ENCODE assay signal across 9 mouse cellular contexts in genomic region chr2:35610976-35611375, GRCm38 (mm10). TPM values are rescaled to one million over a fixed set of nuclear protein-coding genes. Genes with fewer than 3 reads are reported as not detected.
A peak's percentile ranks its signal among the peaks of the same experiment; 100 is the strongest.
DNase-seq lines count a peak whose midpoint lies in the region; ATAC-seq lines count a peak whose summit lies in the region.
"Had no signal": no experiment of that assay in that cellular context is flagged by ENCODE, and none has a peak within 500 bp of the region (broad histone marks: within the 10 kb centered on the region; RNA-seq: fewer than 3 reads in every experiment).

No protein-coding gene starts in this region.

- H3K27me3 ChIP-seq in heart, embryonic 13.5 days (replicated peaks) = no peaks in the 10 kb centered on the region
- peaks cover 16% of the 10 kb centered on the region; the same call in 1 of the 2 replicates for H3K27me3 ChIP-seq in midbrain, embryonic 10.5 days (ENCODE audit: low read depth, poor library complexity, severe bottlenecking)
- no peaks in the 10 kb centered on the region for H3K27me3 ChIP-seq in midbrain, embryonic 15.5 days (replicated peaks)
- H3K27me3 ChIP-seq in limb, embryonic 13.5 days = no peaks in the 10 kb centered on the region
- H3K27me3 ChIP-seq: CH12.LX had no signal

- no peak overlapping the region for H3K4me3 ChIP-seq in heart, embryonic 13.5 days
- H3K4me3 ChIP-seq in midbrain, embryonic 10.5 days = no peak overlapping the region
- H3K4me3 ChIP-seq in midbrain, embryonic 15.5 days = no peak overlapping the region
- no peak overlapping the region for H3K4me3 ChIP-seq in limb, embryonic 13.5 days

- peaks cover 99% of the 10 kb centered on the region for H3K4me1 ChIP-seq in heart, embryonic 13.5 days
- H3K4me1 ChIP-seq in midbrain, embryonic 10.5 days = peaks cover 98% of the 10 kb centered on the region
- peaks cover 35% of the 10 kb centered on the region for H3K4me1 ChIP-seq in midbrain, embryonic 15.5 days
- H3K4me1 ChIP-seq in limb, embryonic 13.5 days = peaks cover 88% of the 10 kb centered on the region

- no peaks in the 10 kb centered on the region for H3K9me3 ChIP-seq in heart, embryonic 13.5 days
- no peaks in the 10 kb centered on the region for H3K9me3 ChIP-seq in midbrain, embryonic 10.5 days (replicated peaks)
- no peaks in the 10 kb centered on the region for H3K9me3 ChIP-seq in midbrain, embryonic 15.5 days
- no peaks in the 10 kb centered on the region for H3K9me3 ChIP-seq in limb, embryonic 13.5 days

- H3K27ac ChIP-seq in heart, embryonic 13.5 days (replicated peaks) = no peak overlapping the region
- H3K27ac ChIP-seq in midbrain, embryonic 10.5 days (replicated peaks) = peak overlapping the region; percentile 67
- no peak overlapping the region for H3K27ac ChIP-seq in midbrain, embryonic 15.5 days
- H3K27ac ChIP-seq in limb, embryonic 13.5 days = no peak overlapping the region; the same call in 1 of the 2 replicates

- H3K9ac ChIP-seq in heart, embryonic 13.5 days = peak overlapping the region; percentile 66
- H3K9ac ChIP-seq in midbrain, embryonic 15.5 days = no peak overlapping the region
- 0 out of 2 replicates have a peak overlapping the region, but pooled peaks have one; percentile 31 for H3K9ac ChIP-seq in limb, embryonic 13.5 days

- H3K4me2 ChIP-seq in heart, embryonic 13.5 days = no peak overlapping the region
- H3K4me2 ChIP-seq in midbrain, embryonic 15.5 days = no peak overlapping the region
- peak overlapping the region; percentile 63 for H3K4me2 ChIP-seq in limb, embryonic 13.5 days (replicated peaks)

- no peak for ATAC-seq in heart, embryonic 13.5 days (ENCODE audit: extremely low read depth, insufficient number of reproducible peaks, low FRiP score, low TSS enrichment)
- no peak for ATAC-seq in midbrain, embryonic 15.5 days (replicated peaks)
- ATAC-seq in limb, embryonic 13.5 days (ENCODE audit: low FRiP score, low read depth) = no peak

- H3K36me3 ChIP-seq in heart, embryonic 13.5 days = no peaks in the 10 kb centered on the region
- H3K36me3 ChIP-seq in midbrain, embryonic 10.5 days = no peaks in the 10 kb centered on the region
- H3K36me3 ChIP-seq in midbrain, embryonic 15.5 days (replicated peaks) = no peaks in the 10 kb centered on the region
- no peaks in the 10 kb centered on the region for H3K36me3 ChIP-seq in limb, embryonic 13.5 days

- 78% methylated on average over 7 of the region's 7 CpGs for WGBS in heart, embryonic 13.5 days
- WGBS in midbrain, embryonic 10.5 days = 78% methylated on average over 7 of the region's 7 CpGs
- 51% methylated on average over 7 of the region's 7 CpGs for WGBS in midbrain, embryonic 15.5 days
- WGBS in limb, embryonic 13.5 days = 77% methylated on average over 7 of the region's 7 CpGs

- DNase-seq in heart, postnatal 10 days = no peak
- no peak for DNase-seq in midbrain, embryonic 10.5 days (ENCODE audit: low spot score)
- peak; percentile 65 to 66 for DNase-seq in cerebellum, postnatal 25 days
- DNase-seq in adrenal gland, adult 2 months = no peak
- DNase-seq: kidney, postnatal 4 days had no signal

- intact Hi-C loops in heart, postnatal 10 days (cut with DNase I) = no loop called here

RNA-seq across cellular contexts. Expression of gene Dab2ip, which starts 52.9 kb away (rescaled TPM):
- 40.0 and 48.9 TPM in 2 replicates for polyA plus RNA-seq in heart, embryonic 13.5 days (2015; fragmentation: Nextera tagmentation; extraction: Ambion mirVana)
- total RNA-seq in heart, postnatal 10 days (2021) = 10 to 100 TPM; 55.7 to 64.7 TPM
- polyA plus RNA-seq in midbrain, embryonic 10.5 days (2016; fragmentation: Nextera tagmentation; extraction: Ambion mirVana) = 19.7 and 24.7 TPM in 2 replicates
- 75.5 and 79.7 TPM in 2 replicates for polyA plus RNA-seq in midbrain, embryonic 15.5 days (2015; fragmentation: Nextera tagmentation; extraction: Ambion mirVana)
- 52.3 and 53.4 TPM in 2 replicates for polyA plus RNA-seq in limb, embryonic 13.5 days (2015; fragmentation: Nextera tagmentation; extraction: Ambion mirVana)
- 10 to 100 TPM; 69.4 to 82.3 TPM for total RNA-seq in adrenal gland, adult 2 months (2021)
- polyA plus RNA-seq in adrenal gland, adult 2 months (2012; rRNA removed) = 191 and 192 TPM in 2 replicates

Comparison
In these comparisons a context has a peak if more than half of its experiments do, and no peak if none do; other contexts are left out.
1. DNase-seq: peak in cerebellum, postnatal 25 days (2 of 2); none in heart, postnatal 10 days (0 of 2), midbrain, embryonic 10.5 days (single experiment) and adrenal gland, adult 2 months (single experiment).